Comparison of ENCODE assay signal across 9 mouse cellular contexts in the genomic region with DNA sequence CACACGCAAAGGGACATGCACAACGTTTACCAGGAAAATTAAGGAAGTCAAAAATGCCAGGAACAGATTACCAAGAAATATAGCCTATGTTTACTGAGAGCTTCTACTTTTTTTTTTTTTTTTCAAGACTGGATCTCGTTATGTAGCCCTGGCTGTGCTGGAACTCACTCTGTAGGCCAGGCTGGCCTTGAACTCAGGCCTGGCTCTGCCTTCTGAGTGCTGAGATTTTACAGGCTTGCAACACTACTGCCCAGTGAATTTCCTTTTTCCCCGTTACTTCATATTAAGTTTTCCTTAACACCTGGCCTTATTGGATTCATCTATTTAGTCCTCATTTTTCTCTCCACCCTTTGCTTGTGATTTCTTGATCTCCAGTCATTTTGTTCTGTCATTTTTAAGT. TPM values are rescaled to one million over a fixed set of nuclear protein-coding genes. Genes with fewer than 3 reads are reported as not detected.
DNase-seq lines count a peak whose midpoint lies in the region; ATAC-seq and TF ChIP-seq lines count a peak whose summit lies in the region.
"Had no signal": no experiment of that assay in that cellular context is flagged by ENCODE, and none has a peak within 500 bp of the region (broad histone marks: within the 10 kb centered on the region; RNA-seq: fewer than 3 reads in every experiment).

No protein-coding gene starts in this region.

- peaks cover 7% of the 10 kb centered on the region for H3K4me1 ChIP-seq in lung, adult 2 months (ENCODE audit: control insufficient read depth, insufficient read depth, low read length)
- H3K4me1 ChIP-seq in forebrain, embryonic 12.5 days = peaks cover 10% of the 10 kb centered on the region
- peaks cover 4% of the 10 kb centered on the region for H3K4me1 ChIP-seq in limb, embryonic 14.5 days (ENCODE audit: control insufficient read depth, insufficient read depth, low read length)
- H3K4me1 ChIP-seq in small intestine, adult 2 months (ENCODE audit: control insufficient read depth, insufficient read depth, insufficient read length, low read length) = no peaks in the 10 kb centered on the region

- DNase-seq in lung, adult 2 months = no peak
- no peak for DNase-seq in lung, postnatal 25 days (ENCODE audit: low spot score)
- no peak for DNase-seq in limb, embryonic 14.5 days (ENCODE audit: low spot score)
- no peak for DNase-seq in adrenal gland, postnatal 25 days
- DNase-seq in left cerebral cortex, adult 11 months (ENCODE audit: low spot score) = no peak
- DNase-seq in right cerebral cortex, postnatal 36 days (ENCODE audit: low spot score in 2 of 2) = no peak

- peak overlapping the region; percentile 19 for H3K4me3 ChIP-seq in lung, adult 2 months (replicated peaks; ENCODE audit: extremely low read depth, low read depth, low read length)
- peak overlapping the region; percentile 67 for H3K4me3 ChIP-seq in forebrain, embryonic 12.5 days (replicated peaks)
- peak overlapping the region; percentile 65 for H3K4me3 ChIP-seq in limb, embryonic 14.5 days (replicated peaks; ENCODE audit: low read length)
- H3K4me3 ChIP-seq in small intestine, adult 2 months (ENCODE audit: low read depth, low read length) = no peak overlapping the region

- H3K36me3 ChIP-seq in forebrain, embryonic 12.5 days (replicated peaks) = peaks cover 4% of the 10 kb centered on the region; the same call in 1 of the 2 replicates
- H3K36me3 ChIP-seq in limb, embryonic 14.5 days (ENCODE audit: control insufficient read depth, insufficient read depth, low read length) = peaks cover 11% of the 10 kb centered on the region
- H3K36me3 ChIP-seq in small intestine, adult 2 months (ENCODE audit: control insufficient read depth, insufficient read depth, low read length) = no peaks in the 10 kb centered on the region

- H3K27me3 ChIP-seq in forebrain, embryonic 12.5 days = no peaks in the 10 kb centered on the region
- no peaks in the 10 kb centered on the region for H3K27me3 ChIP-seq in limb, embryonic 14.5 days (ENCODE audit: control insufficient read depth, insufficient read depth, low read length)
- H3K27me3 ChIP-seq in small intestine, adult 2 months (ENCODE audit: control insufficient read depth, insufficient read depth, low read length) = no peaks in the 10 kb centered on the region

- no peaks in the 10 kb centered on the region for H3K9me3 ChIP-seq in forebrain, embryonic 12.5 days
- H3K9me3 ChIP-seq in limb, embryonic 14.5 days (ENCODE audit: control insufficient read depth, low read length) = no peaks in the 10 kb centered on the region

- peak overlapping the region; percentile 69; the same call in 1 of the 2 replicates for H3K9ac ChIP-seq in forebrain, embryonic 12.5 days
- H3K9ac ChIP-seq in limb, embryonic 14.5 days (ENCODE audit: low read depth, low read length, severe bottlenecking) = peak overlapping the region; percentile 85; the same call in 1 of the 2 replicates

- TF ChIP-seq CTCF in lung, adult 2 months (IDR thresholded peaks at IDR 0.05; ENCODE audit: insufficient read depth, low read length) = no peak
- TF ChIP-seq CTCF in small intestine, adult 2 months (IDR thresholded peaks at IDR 0.05; ENCODE audit: extremely low read depth, insufficient read length, insufficient replicate concordance, low read depth, low read length) = no peak

- peak overlapping the region; percentile 54 for H3K4me2 ChIP-seq in forebrain, embryonic 12.5 days
- H3K4me2 ChIP-seq in limb, embryonic 14.5 days (replicated peaks; ENCODE audit: low read depth, low read length, severe bottlenecking) = peak overlapping the region; percentile 46

- peak; percentile 42 for ATAC-seq in forebrain, embryonic 12.5 days (ENCODE audit: low FRiP score)
- ATAC-seq in limb, embryonic 14.5 days (ENCODE audit: low FRiP score, low read depth) = no peak

- WGBS in lung, adult 2 months = 45% methylated on average over 4 of the region's 4 CpGs
- 87% methylated on average over 4 of the region's 4 CpGs for WGBS in forebrain, embryonic 12.5 days
- WGBS in limb, embryonic 14.5 days = 76% methylated on average over 4 of the region's 4 CpGs
- WGBS in small intestine, adult 2 months = 72% methylated on average over 4 of the region's 4 CpGs

- TF ChIP-seq POLR2A in lung, adult 2 months (IDR thresholded peaks at IDR 0.05; ENCODE audit: borderline replicate concordance, extremely low read depth, low read depth, low read length) = no peak
- no peak for TF ChIP-seq POLR2A in limb, embryonic 14.5 days (IDR thresholded peaks at IDR 0.05; ENCODE audit: borderline replicate concordance, extremely low read depth, insufficient read depth, insufficient read length)
- no peak for TF ChIP-seq POLR2A in small intestine, adult 2 months (IDR thresholded peaks at IDR 0.05; ENCODE audit: low read depth, low read length)

- H3K27ac ChIP-seq in forebrain, embryonic 12.5 days = peak overlapping the region; percentile 83; the same call in 1 of the 2 replicates
- H3K27ac ChIP-seq in limb, embryonic 14.5 days (replicated peaks; ENCODE audit: low read depth, low read length) = peak overlapping the region; percentile 79; the same call in 1 of the 2 replicates
- 0 out of 2 replicates have a peak overlapping the region, but pooled peaks have one; percentile 14 for H3K27ac ChIP-seq in small intestine, adult 2 months (ENCODE audit: insufficient read depth, low read depth, low read length)

RNA-seq across cellular contexts. Expression of a gene that starts 2.5 kb away (rescaled TPM):
- 1.4 and 2.5 TPM in 2 replicates for polyA plus RNA-seq in lung, adult 2 months (2012; rRNA removed)
- 10.5 and 10.8 TPM in 2 replicates for polyA plus RNA-seq in forebrain, embryonic 12.5 days (2016; fragmentation: Nextera tagmentation; extraction: Ambion mirVana)
- 6.3 and 7.0 TPM in 2 replicates for polyA plus RNA-seq in limb, embryonic 14.5 days (2012; rRNA removed)
- 7.2 and 7.4 TPM in 2 replicates for polyA plus RNA-seq in limb, embryonic 14.5 days (2014; fragmentation: Nextera tagmentation; extraction: Ambion mirVana)
- polyA plus RNA-seq in small intestine, adult 2 months (2012; rRNA removed) = 0.30 and 0.37 TPM in 2 replicates
- 12.3 and 14.2 TPM in 2 replicates for total RNA-seq in adrenal gland, postnatal 25 days (2021)

RNA-seq across cellular contexts. Expression of a gene that starts 25.5 kb away (rescaled TPM):
- 0.69 and 1.4 TPM in 2 replicates for polyA plus RNA-seq in lung, adult 2 months (2012; rRNA removed)
- polyA plus RNA-seq in forebrain, embryonic 12.5 days (2016; fragmentation: Nextera tagmentation; extraction: Ambion mirVana) = 25.1 and 25.9 TPM in 2 replicates
- 10.0 and 14.7 TPM in 2 replicates for polyA plus RNA-seq in limb, embryonic 14.5 days (2012; rRNA removed)
- 14.6 and 15.3 TPM in 2 replicates for polyA plus RNA-seq in limb, embryonic 14.5 days (2014; fragmentation: Nextera tagmentation; extraction: Ambion mirVana)
- polyA plus RNA-seq in small intestine, adult 2 months (2012; rRNA removed) = 0.08 and 0.20 TPM in 2 replicates
- total RNA-seq in adrenal gland, postnatal 25 days (2021) = 7.9 and 8.3 TPM in 2 replicates

RNA-seq across cellular contexts. Expression of a gene that starts 41.4 kb away (rescaled TPM):
- polyA plus RNA-seq in lung, adult 2 months (2012; rRNA removed) = not detected in 2 replicates
- 9.3 and 10.5 TPM in 2 replicates for polyA plus RNA-seq in forebrain, embryonic 12.5 days (2016; fragmentation: Nextera tagmentation; extraction: Ambion mirVana)
- 5.2 and 6.4 TPM in 2 replicates for polyA plus RNA-seq in limb, embryonic 14.5 days (2012; rRNA removed)
- polyA plus RNA-seq in limb, embryonic 14.5 days (2014; fragmentation: Nextera tagmentation; extraction: Ambion mirVana) = 8.0 and 10.5 TPM in 2 replicates
- not detected in 2 replicates for polyA plus RNA-seq in small intestine, adult 2 months (2012; rRNA removed)
- 6.0 TPM in 1 of 2 replicates, not detected in the other for total RNA-seq in adrenal gland, postnatal 25 days (2021)
- polyA plus RNA-seq: large intestine, adult 2 months had no signal

Comparison
In these comparisons a context has a peak if more than half of its experiments do, and no peak if none do; other contexts are left out.
1. H3K27ac ChIP-seq: peak in every context shown above with its lines; median percentile 83 in forebrain, embryonic 12.5 days; 79 in limb, embryonic 14.5 days; 14 in small intestine, adult 2 months.